Mouse (Mus musculus): ENCODE measurements around the gene Hps1. TPM values are rescaled to one million over a fixed set of nuclear protein-coding genes. Genes with fewer than 3 reads are reported as not detected.
A peak's percentile ranks its signal among the peaks of the same experiment; 100 is the strongest.

Gene Hps1
- polyA plus RNA-seq, 1 experiment from 2014 or later: 10.0 TPM

DNA sequence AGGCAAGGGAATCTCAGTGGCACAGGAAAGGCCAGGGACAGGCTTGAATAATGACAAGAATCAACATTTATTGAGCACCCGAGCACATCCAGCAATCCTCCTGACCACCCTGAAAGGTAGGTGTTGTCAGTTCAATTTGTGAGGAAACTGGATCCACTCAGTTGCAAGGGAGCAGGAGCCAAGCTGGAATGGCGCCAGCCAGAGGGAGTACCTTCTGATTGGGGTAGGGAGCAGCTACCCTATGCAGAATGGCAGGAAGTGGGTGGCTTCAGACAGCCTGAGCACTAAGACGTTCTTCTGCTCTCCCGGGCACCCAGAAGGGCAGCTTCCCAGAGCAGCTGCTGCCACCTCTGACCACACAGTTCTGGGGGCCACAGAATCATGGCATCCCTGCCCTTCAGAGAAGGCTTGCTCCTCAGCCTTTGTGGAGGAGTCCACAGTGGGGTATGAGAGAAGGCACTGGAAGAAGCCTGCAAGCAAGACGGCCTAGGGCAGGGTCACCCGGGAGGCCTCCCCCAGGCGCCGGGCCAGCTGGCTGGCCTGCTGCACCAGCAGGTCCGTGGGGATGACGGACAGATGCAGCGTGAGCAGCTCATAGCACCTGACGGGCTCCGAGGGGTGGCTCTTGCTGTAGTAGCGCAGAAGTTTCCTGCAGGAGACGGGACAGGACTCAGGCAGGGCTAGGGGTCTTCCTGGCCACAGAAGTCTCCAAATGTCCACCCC lies 24.5 kb downstream of the Hps1 start:
- peaks cover 4% of the 10 kb centered on the region; the same call in 1 of the 2 replicates for H3K36me3 ChIP-seq
- peaks cover 49% of the 10 kb centered on the region for H3K4me1 ChIP-seq (replicated peaks)
- H3K4me2 ChIP-seq: no peak overlapping the region
- ATAC-seq (ENCODE audit: insufficient number of reproducible peaks, low FRiP score): no peak
- H3K4me3 ChIP-seq: no peak overlapping the region
- WGBS: 61% methylated on average over 15 of the region's 15 CpGs
- 0 out of 2 replicates have a peak, but pooled peaks cover 6% of the 10 kb centered on the region for H3K27me3 ChIP-seq (replicated peaks)
- H3K9ac ChIP-seq: no peak overlapping the region
- no peaks in the 10 kb centered on the region for H3K9me3 ChIP-seq (replicated peaks)
- H3K27ac ChIP-seq (ENCODE audit: poor library complexity, severe bottlenecking): no peak overlapping the region

GRCm38 (mm10) chr19:42753141-42753917 lies 26.4 kb downstream of the Hps1 start:
- no peaks in the 10 kb centered on the region for H3K36me3 ChIP-seq
- no peaks in the 10 kb centered on the region for H3K9me3 ChIP-seq (replicated peaks)
- peak overlapping the region; percentile 91 for H3K27ac ChIP-seq (ENCODE audit: poor library complexity, severe bottlenecking)
- peak overlapping the region; percentile 48 for H3K4me3 ChIP-seq
- 13% methylated on average over 11 of the region's 11 CpGs for WGBS
- H3K9ac ChIP-seq: peak overlapping the region; percentile 70
- peak overlapping the region; percentile 79 for H3K4me2 ChIP-seq
- ATAC-seq (ENCODE audit: insufficient number of reproducible peaks, low FRiP score): peak; percentile 70
- 0 out of 2 replicates have a peak, but pooled peaks cover 6% of the 10 kb centered on the region for H3K27me3 ChIP-seq (replicated peaks)
- H3K4me1 ChIP-seq (replicated peaks): peaks cover 61% of the 10 kb centered on the region

DNA sequence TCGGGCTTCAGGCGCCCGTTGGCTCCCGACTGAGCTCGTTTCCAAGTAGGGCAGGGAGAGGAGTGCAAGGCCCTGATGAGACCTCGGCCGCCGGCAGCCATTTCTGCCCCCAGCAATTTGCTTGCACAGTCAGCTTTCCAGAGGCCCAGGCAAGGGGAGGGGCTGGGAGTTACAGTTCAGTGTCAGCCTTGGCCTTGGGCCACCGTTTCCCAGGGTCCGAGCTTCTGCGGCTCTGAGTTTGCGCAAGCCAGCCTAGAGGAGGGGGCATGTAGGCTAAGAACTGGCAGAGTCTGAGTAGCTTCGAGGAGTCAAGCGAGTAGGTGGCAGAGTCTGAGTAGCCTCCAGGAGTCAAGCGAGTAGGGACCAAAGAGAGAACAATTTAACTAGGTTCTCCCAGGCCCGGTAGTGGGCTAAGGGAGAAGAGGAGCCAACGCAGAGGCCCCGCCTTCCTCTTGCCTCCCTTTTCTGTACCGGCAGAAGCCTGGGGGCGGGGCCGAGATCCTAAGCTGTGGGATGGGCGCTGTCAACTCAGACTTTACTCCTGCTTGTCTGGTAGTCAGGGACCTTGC lies 27.3 kb downstream of the Hps1 start, which contains the start of gene Pyroxd2:
TSS of gene Pyroxd2 (minus strand) at position 413 of the 569 bp plus-strand sequence.
- 4% methylated on average over 22 of the region's 22 CpGs for WGBS
- H3K36me3 ChIP-seq: no peaks in the 10 kb centered on the region
- 0 out of 2 replicates have a peak, but pooled peaks cover 6% of the 10 kb centered on the region for H3K27me3 ChIP-seq (replicated peaks)
- H3K4me3 ChIP-seq: peak within 1 kb of the TSS; percentile 48
- H3K4me1 ChIP-seq (replicated peaks): peaks cover 58% of the 10 kb centered on the region
- peak within 1 kb of the TSS; percentile 70 for H3K9ac ChIP-seq
- peak within 1 kb of the TSS; percentile 91 for H3K27ac ChIP-seq (ENCODE audit: poor library complexity, severe bottlenecking)
- peak; percentile 89 for ATAC-seq (ENCODE audit: insufficient number of reproducible peaks, low FRiP score)
- H3K9me3 ChIP-seq (replicated peaks): no peaks in the 10 kb centered on the region
- H3K4me2 ChIP-seq: peak within 1 kb of the TSS; percentile 79

- no peak for ATAC-seq (ENCODE audit: insufficient number of reproducible peaks, low FRiP score)
- Histone ChIP-seq H3K36me3 (no peaks in the 10 kb centered on the region), H3K4me3 (no peak overlapping the region), H3K27me3 (replicated peaks) (no peaks in the 10 kb centered on the region), H3K9ac (peak overlapping the region; percentile 35; the same call in 1 of the 2 replicates), H3K4me2 (peak overlapping the region; percentile 47), H3K9me3 (replicated peaks) (no peaks in the 10 kb centered on the region), H3K27ac (ENCODE audit: poor library complexity, severe bottlenecking) (no peak overlapping the region), H3K4me1 (replicated peaks) (peaks cover 45% of the 10 kb centered on the region)
- WGBS: 43% methylated on average over 11 of the region's 11 CpGs
Observed at GRCm38 (mm10) chr19:42750196-42750595, 29.6 kb downstream of the Hps1 start.

DNA sequence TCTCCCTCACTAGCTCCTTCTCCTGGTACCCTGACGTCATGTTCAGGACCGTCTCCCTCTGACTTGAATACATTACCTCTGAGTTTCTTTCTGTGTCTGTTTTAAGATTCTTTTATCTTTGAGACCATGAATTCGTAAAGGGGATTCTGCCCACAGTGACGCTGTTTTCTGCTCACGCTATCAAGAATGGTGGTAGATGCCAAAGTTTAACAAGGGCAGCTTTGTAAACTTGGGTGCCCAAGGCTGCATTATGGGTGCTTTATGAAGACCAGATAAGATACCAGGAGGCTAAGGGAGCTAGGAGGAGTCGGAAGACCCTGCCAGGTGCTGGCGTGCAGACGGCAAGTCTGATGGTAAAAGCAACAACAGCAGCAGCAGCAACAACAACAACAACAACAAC lies 33.1 kb downstream of the Hps1 start:
- H3K27ac ChIP-seq (ENCODE audit: poor library complexity, severe bottlenecking): no peak overlapping the region
- ATAC-seq (ENCODE audit: insufficient number of reproducible peaks, low FRiP score): no peak
- no peaks in the 10 kb centered on the region for H3K27me3 ChIP-seq (replicated peaks)
- H3K36me3 ChIP-seq: no peaks in the 10 kb centered on the region
- H3K9ac ChIP-seq: no peak overlapping the region
- no peak overlapping the region for H3K4me2 ChIP-seq
- H3K4me3 ChIP-seq: no peak overlapping the region
- H3K4me1 ChIP-seq (replicated peaks): peaks cover 43% of the 10 kb centered on the region
- no peaks in the 10 kb centered on the region for H3K9me3 ChIP-seq (replicated peaks)
- 80% methylated on average over 8 of the region's 8 CpGs for WGBS

DNA sequence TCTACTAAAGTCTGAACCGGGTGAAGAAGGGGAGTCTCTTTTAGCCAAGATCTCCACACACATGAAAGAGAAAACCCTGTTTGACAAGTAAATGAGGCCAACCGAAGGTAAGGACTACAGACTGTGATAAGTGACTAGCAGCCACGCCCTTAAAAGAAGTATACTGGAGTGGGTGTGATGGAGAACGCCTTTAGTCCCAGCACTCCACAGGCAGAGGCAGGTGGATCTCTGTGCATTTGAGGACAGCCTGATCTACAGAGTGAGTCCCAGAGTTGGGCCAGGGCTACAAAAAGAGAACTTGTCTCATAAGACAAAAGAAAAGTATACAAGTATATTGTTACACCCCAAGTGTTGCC lies 33.9 kb downstream of the Hps1 start:
- H3K36me3 ChIP-seq: no peaks in the 10 kb centered on the region
- no peak for ATAC-seq (ENCODE audit: insufficient number of reproducible peaks, low FRiP score)
- WGBS: 70% methylated on average over 4 of the region's 4 CpGs
- H3K4me3 ChIP-seq: no peak overlapping the region
- no peak overlapping the region for H3K4me2 ChIP-seq
- H3K9ac ChIP-seq: no peak overlapping the region
- H3K4me1 ChIP-seq (replicated peaks): peaks cover 42% of the 10 kb centered on the region
- H3K27me3 ChIP-seq (replicated peaks): no peaks in the 10 kb centered on the region
- H3K27ac ChIP-seq (ENCODE audit: poor library complexity, severe bottlenecking): no peak overlapping the region
- H3K9me3 ChIP-seq (replicated peaks): no peaks in the 10 kb centered on the region

DNA sequence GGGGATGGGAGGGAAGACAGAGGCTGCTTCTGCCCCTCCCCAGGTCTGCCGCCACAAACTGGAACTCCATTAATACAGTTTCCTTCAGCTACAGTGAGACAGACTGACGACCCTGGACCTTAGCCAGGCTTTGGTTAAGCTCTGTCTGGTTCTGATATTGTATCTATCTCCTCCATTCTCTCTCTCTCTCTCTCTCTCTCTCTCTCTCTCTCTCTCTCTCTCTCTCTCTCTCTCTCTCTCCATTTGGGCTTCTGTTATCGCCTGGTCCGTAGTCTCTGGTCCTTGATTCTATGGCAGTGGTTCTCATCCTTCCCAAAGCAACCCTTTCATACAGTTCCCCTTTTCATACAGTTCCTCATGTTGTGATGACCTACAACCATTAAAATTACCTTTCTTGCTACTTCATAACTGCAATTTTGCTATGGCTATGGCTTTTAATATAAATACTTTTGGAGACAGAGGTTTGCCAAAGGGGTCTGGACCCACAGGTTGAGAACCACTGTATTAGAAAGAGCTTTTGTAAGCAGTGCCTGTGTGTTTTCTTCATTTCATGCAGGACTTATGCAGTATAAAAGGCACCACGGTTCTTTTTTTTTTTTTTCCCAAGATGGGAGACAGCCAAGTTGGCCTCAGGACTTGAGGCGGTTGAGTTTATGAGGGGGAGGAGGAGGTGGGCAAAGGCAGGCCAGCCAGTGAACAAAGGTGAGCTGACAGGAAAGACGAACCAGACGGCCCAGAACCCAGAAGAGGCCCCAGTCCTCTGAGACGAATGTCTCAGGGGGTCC lies 34.5 kb downstream of the Hps1 start:
- no peak overlapping the region for H3K4me2 ChIP-seq
- no peaks in the 10 kb centered on the region for H3K27me3 ChIP-seq (replicated peaks)
- peaks cover 42% of the 10 kb centered on the region for H3K4me1 ChIP-seq (replicated peaks)
- no peak overlapping the region for H3K27ac ChIP-seq (ENCODE audit: poor library complexity, severe bottlenecking)
- WGBS: 57% methylated on average over 9 of the region's 9 CpGs
- H3K36me3 ChIP-seq: no peaks in the 10 kb centered on the region
- no peaks in the 10 kb centered on the region for H3K9me3 ChIP-seq (replicated peaks)
- H3K4me3 ChIP-seq: no peak overlapping the region
- ATAC-seq (ENCODE audit: insufficient number of reproducible peaks, low FRiP score): no peak
- no peak overlapping the region for H3K9ac ChIP-seq

DNA sequence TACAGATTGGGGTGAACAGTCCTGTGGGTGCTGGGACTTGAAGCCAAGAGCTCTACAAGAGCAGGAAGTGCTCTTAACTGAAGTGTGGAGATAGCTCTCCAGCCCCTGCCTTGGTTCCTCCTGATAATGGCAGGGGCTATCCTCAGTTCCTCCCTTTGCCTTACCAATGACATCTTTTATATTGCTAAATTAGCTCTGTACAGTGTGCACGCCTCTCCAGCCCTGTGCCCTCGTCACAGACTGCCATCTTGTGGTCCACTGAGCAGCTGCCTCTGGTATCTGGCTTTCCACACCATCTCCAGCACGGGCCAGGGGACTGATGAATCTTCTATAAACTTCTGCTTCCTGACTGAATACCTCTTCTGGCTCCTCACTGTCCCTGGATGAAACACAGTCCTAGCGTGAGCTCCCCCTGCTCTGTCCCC lies 35.6 kb downstream of the Hps1 start:
- Histone ChIP-seq H3K4me3 (no peak overlapping the region), H3K36me3 (no peaks in the 10 kb centered on the region), H3K27me3 (replicated peaks) (no peaks in the 10 kb centered on the region), H3K9ac (no peak overlapping the region), H3K9me3 (replicated peaks) (no peaks in the 10 kb centered on the region), H3K4me1 (replicated peaks) (peaks cover 32% of the 10 kb centered on the region), H3K27ac (ENCODE audit: poor library complexity, severe bottlenecking) (no peak overlapping the region), H3K4me2 (no peak overlapping the region)
- 23% methylated on average over 4 of the region's 4 CpGs for WGBS
- peak; percentile 62 for ATAC-seq (ENCODE audit: insufficient number of reproducible peaks, low FRiP score)

DNA sequence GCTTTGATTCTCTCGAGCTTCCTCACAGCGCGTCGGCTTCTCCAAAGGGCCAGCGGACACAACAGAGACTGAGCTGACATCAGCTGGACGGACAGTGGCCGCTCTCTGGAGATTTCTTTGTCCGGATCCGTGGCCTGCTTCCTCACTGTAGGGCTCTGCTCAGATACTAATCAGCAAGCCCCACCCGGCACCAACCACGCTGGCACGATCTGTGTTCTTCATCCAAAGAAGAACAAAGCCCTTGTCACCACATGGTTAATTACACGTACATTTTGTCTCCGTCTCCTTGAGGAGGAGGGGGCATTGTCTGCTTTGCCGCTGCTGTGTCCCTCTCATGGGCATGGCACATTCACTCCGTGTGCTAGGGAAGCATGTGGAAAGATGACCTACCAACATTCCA lies 36.5 kb downstream of the Hps1 start:
- H3K4me1 ChIP-seq (replicated peaks): peaks cover 29% of the 10 kb centered on the region
- H3K27me3 ChIP-seq (replicated peaks): no peaks in the 10 kb centered on the region
- no peak for ATAC-seq (ENCODE audit: insufficient number of reproducible peaks, low FRiP score)
- no peak overlapping the region for H3K4me3 ChIP-seq
- H3K9me3 ChIP-seq (replicated peaks): no peaks in the 10 kb centered on the region
- H3K27ac ChIP-seq (ENCODE audit: poor library complexity, severe bottlenecking): no peak overlapping the region
- H3K36me3 ChIP-seq: no peaks in the 10 kb centered on the region
- 71% methylated on average over 16 of the region's 16 CpGs for WGBS
- H3K9ac ChIP-seq: no peak overlapping the region
- H3K4me2 ChIP-seq: no peak overlapping the region

DNA sequence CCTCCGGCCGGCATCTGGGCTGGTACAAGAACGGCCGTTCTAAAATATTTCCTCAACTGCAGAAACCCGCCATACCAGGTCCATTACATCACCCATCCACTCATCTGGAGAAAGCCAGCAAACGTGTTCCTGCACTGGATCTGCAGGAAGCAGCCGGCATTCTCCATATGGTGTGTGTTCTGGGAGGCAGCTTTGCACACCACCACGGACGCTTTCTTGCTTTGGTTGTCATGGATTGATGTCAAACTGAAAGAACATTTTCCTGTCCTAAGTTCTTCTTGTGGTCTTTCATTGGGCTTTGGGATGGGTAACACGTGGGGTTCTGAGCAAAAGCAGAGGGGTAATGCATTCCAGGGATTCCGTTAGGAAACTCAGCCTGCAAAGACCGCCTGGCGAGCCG lies 37.9 kb downstream of the Hps1 start:
- no peak overlapping the region for H3K9ac ChIP-seq
- ATAC-seq (ENCODE audit: insufficient number of reproducible peaks, low FRiP score): no peak
- H3K27me3 ChIP-seq (replicated peaks): no peaks in the 10 kb centered on the region
- H3K9me3 ChIP-seq (replicated peaks): no peaks in the 10 kb centered on the region
- WGBS: 39% methylated on average over 14 of the region's 14 CpGs
- no peak overlapping the region for H3K4me3 ChIP-seq
- H3K4me1 ChIP-seq (replicated peaks): peaks cover 29% of the 10 kb centered on the region
- no peak overlapping the region for H3K27ac ChIP-seq (ENCODE audit: poor library complexity, severe bottlenecking)
- H3K4me2 ChIP-seq: peak overlapping the region; percentile 12; the same call in 1 of the 2 replicates
- H3K36me3 ChIP-seq: no peaks in the 10 kb centered on the region

All from heart, embryonic 12.5 days (tissue).